Mouse (Mus musculus) E14TG2a.4 (cell line): Measurements from ENCODE around the gene Abl2.

Experiments used
- CTCF ChIP-seq: conservative IDR thresholded peaks from 2 replicates; pipeline ENCODE4 v1.5.1; 2014; ENCODE audit warnings: low read length
- NANOG ChIP-seq: IDR thresholded peaks from 2 replicates; pipeline ENCODE4 v1.6.1; 2014; ENCODE audit warnings: borderline replicate concordance, low read length, mixed read lengths
- POU5F1 ChIP-seq: IDR thresholded peaks from 2 replicates; pipeline ENCODE4 v1.6.1; 2014; ENCODE audit warnings: low read length, borderline replicate concordance

GRCm38 (mm10) chr1:156620292-156620909 lies 61.8 kb downstream of the Abl2 start:
- TF ChIP-seq CTCF (no peak), NANOG (no peak), POU5F1 (no peak)
